Mouse (Mus musculus) liver, postnatal 0 days (tissue): ENCODE data around the gene Sf3a1.

Source experiments
- CTCF ChIP-seq: sonication (generic); IDR thresholded peaks from 2 replicates; pipeline ENCODE4 v1.5.1; 2016; ENCODE audit warnings: antibody characterized with exemption, low read depth
- EP300 ChIP-seq: IDR thresholded peaks from 2 replicates; pipeline ENCODE4 v1.6.1; 2016; ENCODE audit warnings: antibody characterized with exemption, low read depth, mild to moderate bottlenecking

DNA sequence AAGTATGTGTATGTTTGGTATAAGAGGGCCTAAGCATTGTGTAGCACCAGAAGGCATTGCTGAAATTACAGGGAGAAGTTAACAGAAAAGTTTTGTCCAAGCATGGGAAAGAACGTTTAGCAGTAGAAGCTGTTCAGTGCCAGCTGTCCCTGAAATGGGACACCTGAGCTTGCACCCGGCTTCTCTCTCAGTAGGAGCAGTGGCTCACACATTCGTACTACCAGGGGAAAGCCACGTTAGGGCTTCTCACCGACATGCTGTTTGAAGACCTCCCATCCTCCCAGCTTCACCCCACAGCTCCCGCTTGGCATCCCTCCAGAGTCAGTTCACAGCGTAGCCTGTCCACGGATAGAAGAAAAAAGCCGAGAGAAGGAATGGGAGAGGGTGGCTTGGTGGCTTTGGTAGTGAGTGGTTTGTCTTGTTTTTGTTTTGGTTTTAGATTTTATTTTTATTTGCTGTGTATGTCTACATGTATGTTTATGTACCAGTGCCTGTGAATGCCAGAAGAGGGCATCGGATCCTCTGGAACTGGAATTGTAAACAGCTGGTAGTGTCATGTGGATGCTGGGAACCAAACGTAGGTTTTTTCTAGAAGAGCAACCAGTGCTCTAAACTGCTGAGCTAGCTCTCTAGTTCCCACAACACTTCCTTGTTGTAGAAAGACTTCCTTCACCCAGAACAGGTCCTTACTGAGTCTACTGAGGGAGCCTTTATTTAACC lies 42.0 kb downstream of the Sf3a1 start:
- 0 out of 2 replicates have a peak, but pooled peaks have one; percentile 3 for TF ChIP-seq CTCF
- TF ChIP-seq EP300 = no peak
